Mouse (Mus musculus): ENCODE measurements at regions not wholly inside any gene's neighbourhood (a gene's known extent, or its start where the extent isn't known, plus 50 kb on each side); places are given as distances from the start of the nearest gene placed in this dataset.

- Histone ChIP-seq H3K79me2 (ENCODE audit: control insufficient read depth, insufficient read depth, low read length, poor library complexity) (no peaks in the 10 kb centered on the region), H3K4me3 (ENCODE audit: control insufficient read depth in 1 of 2, insufficient read depth in 1 of 2, low read depth in 2 of 2, low read length in 2 of 2) (no peak overlapping the region), H3K36me3 (ENCODE audit: control insufficient read depth in 1 of 2, insufficient read depth in 2 of 2, low read length in 2 of 2) (no peaks in the 10 kb centered on the region), H3K9ac (ENCODE audit: control insufficient read depth, low read depth, low read length, poor library complexity, severe bottlenecking) (no peak overlapping the region), H3K4me1 (ENCODE audit: control insufficient read depth in 1 of 2, insufficient read depth in 2 of 2, low read length in 2 of 2) (no peaks in the 10 kb centered on the region), H3K9me3 (replicated peaks; ENCODE audit: insufficient read depth, low read length) (no peaks in the 10 kb centered on the region), H3K27ac (ENCODE audit: control insufficient read depth, low read depth, low read length) (no peak overlapping the region), H3K27me3 (ENCODE audit: control insufficient read depth in 1 of 2, insufficient read depth in 2 of 2, low read length in 2 of 2) (no peaks in the 10 kb centered on the region; a peak in 2 of 4 replicates)
- DNase-seq (ENCODE audit: low read depth, low spot score), result no peak
- TF ChIP-seq MYC (IDR thresholded peaks at IDR 0.05; ENCODE audit: low read depth, low read length) (no peak), ETS1 (IDR thresholded peaks at IDR 0.05; ENCODE audit: low read depth, low read length) (no peak)
Measured at GRCm38 (mm10) chr1:133503336-133503735, 79.2 kb upstream of the Sox13 start.

GRCm38 (mm10) chr1:133501016-133501415 is 76.8 kb upstream of the Sox13 start:
- Histone ChIP-seq H3K4me1 (ENCODE audit: control insufficient read depth in 1 of 2, insufficient read depth in 2 of 2, low read length in 2 of 2) (no peaks in the 10 kb centered on the region), H3K9me3 (replicated peaks; ENCODE audit: insufficient read depth, low read length) (no peaks in the 10 kb centered on the region), H3K27ac (ENCODE audit: control insufficient read depth, low read depth, low read length) (no peak overlapping the region), H3K36me3 (ENCODE audit: control insufficient read depth in 1 of 2, insufficient read depth in 2 of 2, low read length in 2 of 2) (no peaks in the 10 kb centered on the region), H3K4me3 (ENCODE audit: control insufficient read depth in 1 of 2, insufficient read depth in 1 of 2, low read depth in 2 of 2, low read length in 2 of 2) (no peak overlapping the region), H3K79me2 (ENCODE audit: control insufficient read depth, insufficient read depth, low read length, poor library complexity) (no peaks in the 10 kb centered on the region), H3K27me3 (ENCODE audit: control insufficient read depth in 1 of 2, insufficient read depth in 2 of 2, low read length in 2 of 2) (peaks cover 0 to 2% of the 10 kb centered on the region in 2 experiments; a peak in 2 of 4 replicates), H3K9ac (ENCODE audit: control insufficient read depth, low read depth, low read length, poor library complexity, severe bottlenecking) (no peak overlapping the region)
- no peak for DNase-seq (ENCODE audit: low read depth, low spot score)
- TF ChIP-seq HCFC1 (IDR thresholded peaks at IDR 0.05; ENCODE audit: low read depth, low read length) (no peak), RAD21 (IDR thresholded peaks at IDR 0.05; ENCODE audit: low read depth, low read length) (no peak), SIN3A (IDR thresholded peaks at IDR 0.05; ENCODE audit: low read length) (no peak)

- Histone ChIP-seq H3K9ac (ENCODE audit: control insufficient read depth, low read depth, low read length, poor library complexity, severe bottlenecking) (no peak overlapping the region), H3K4me3 (ENCODE audit: control insufficient read depth in 1 of 2, insufficient read depth in 1 of 2, low read depth in 2 of 2, low read length in 2 of 2) (no peak overlapping the region), H3K4me1 (ENCODE audit: control insufficient read depth in 1 of 2, insufficient read depth in 2 of 2, low read length in 2 of 2) (no peaks in the 10 kb centered on the region), H3K27me3 (ENCODE audit: control insufficient read depth in 1 of 2, insufficient read depth in 2 of 2, low read length in 2 of 2) (peaks cover 0 to 3% of the 10 kb centered on the region in 2 experiments; a peak in 2 of 4 replicates), H3K9me3 (replicated peaks; ENCODE audit: insufficient read depth, low read length) (no peaks in the 10 kb centered on the region), H3K27ac (ENCODE audit: control insufficient read depth, low read depth, low read length) (no peak overlapping the region), H3K79me2 (ENCODE audit: control insufficient read depth, insufficient read depth, low read length, poor library complexity) (no peaks in the 10 kb centered on the region), H3K36me3 (ENCODE audit: control insufficient read depth in 1 of 2, insufficient read depth in 2 of 2, low read length in 2 of 2) (no peaks in the 10 kb centered on the region)
- no peak for DNase-seq (ENCODE audit: low read depth, low spot score)
- TF ChIP-seq POLR2AphosphoS5 (IDR thresholded peaks at IDR 0.05; ENCODE audit: borderline replicate concordance, low read depth, low read length), result no peak
- TF ChIP-seq MAFK (IDR thresholded peaks at IDR 0.05; ENCODE audit: borderline replicate concordance, low read depth, low read length), result no peak
- TF ChIP-seq CHD1 (IDR thresholded peaks at IDR 0.05; ENCODE audit: low read depth, low read length), result no peak
- TF ChIP-seq NRF1 (IDR thresholded peaks at IDR 0.05; ENCODE audit: insufficient read depth, low read depth, low read length, poor library complexity, severe bottlenecking), result no peak
- TF ChIP-seq RCOR1 (IDR thresholded peaks at IDR 0.05; ENCODE audit: low read depth, low read length), result no peak
- TF ChIP-seq SMC3 (IDR thresholded peaks at IDR 0.05; ENCODE audit: low read depth, low read length), result no peak
- no peak for TF ChIP-seq POLR2AphosphoS2 (IDR thresholded peaks at IDR 0.05; ENCODE audit: low read length)
- no peak for TF ChIP-seq UBTF (IDR thresholded peaks at IDR 0.05; ENCODE audit: borderline replicate concordance, insufficient read depth, low read depth, low read length)
- TF ChIP-seq HCFC1 (IDR thresholded peaks at IDR 0.05; ENCODE audit: low read depth, low read length), result no peak
- TF ChIP-seq MYB (IDR thresholded peaks at IDR 0.05; ENCODE audit: low read depth, low read length), result no peak
- no peak for TF ChIP-seq USF1 (IDR thresholded peaks at IDR 0.05; ENCODE audit: low read depth, low read length)
- TF ChIP-seq KAT2A (conservative IDR thresholded peaks at IDR 0.05; ENCODE audit: low read depth, low read length), result no peak
- TF ChIP-seq GATA1 (IDR thresholded peaks at IDR 0.05; ENCODE audit: low read depth, low read length), result no peak
- no peak for TF ChIP-seq CHD2 (IDR thresholded peaks at IDR 0.05; ENCODE audit: low read length)
Measured at GRCm38 (mm10) chr1:133492986-133493741, 69.0 kb upstream of the Sox13 start.
